Mouse (Mus musculus) forebrain, embryonic 16.5 days (tissue): Measurements from ENCODE around the gene Morc1. TPM values are rescaled to one million over a fixed set of nuclear protein-coding genes. Genes with fewer than 3 reads are reported as not detected.
A peak's percentile ranks its signal among the peaks of the same experiment; 100 is the strongest.

ENCODE experiments used
- ATAC-seq: fragments of 200-750 bp; cut with Nextera tagmentation; 2 replicates; pipeline ENCODE4 v1.8.0; 2017; ENCODE audit warnings: mild to moderate bottlenecking, moderate library complexity
- H3K27ac ChIP-seq: fragments of 300-500 bp; sonication (generic); 2 replicates; pipeline ENCODE4 v1.5.1; 2014; ENCODE audit warnings: low read length, control low read depth
- H3K27me3 ChIP-seq: fragments of 300-500 bp; sonication (generic); replicated peaks from 2 replicates; pipeline ENCODE4 v1.6.1; 2014; ENCODE audit warnings: low read length; ENCODE audit not compliant: control insufficient read depth, insufficient read depth
- H3K36me3 ChIP-seq: fragments of 300-500 bp; sonication (generic); 2 replicates; pipeline ENCODE4 v1.6.1; 2014; ENCODE audit not compliant: control insufficient read depth, insufficient read depth
- H3K4me1 ChIP-seq: fragments of 300-500 bp; sonication (generic); replicated peaks from 2 replicates; pipeline ENCODE4 v1.6.1; 2014; ENCODE audit warnings: low read length; ENCODE audit not compliant: control insufficient read depth, insufficient read depth
- H3K4me2 ChIP-seq: fragments of 300-500 bp; sonication (generic); 2 replicates; pipeline ENCODE4 v1.6.1; 2014; ENCODE audit warnings: mild to moderate bottlenecking, low read length, control low read depth
- H3K4me3 ChIP-seq: fragments of 300-500 bp; sonication (generic); replicated peaks from 2 replicates; pipeline ENCODE4 v1.5.1; 2014; ENCODE audit warnings: mild to moderate bottlenecking, low read length, control low read depth
- H3K9ac ChIP-seq: fragments of 300-500 bp; sonication (generic); replicated peaks from 2 replicates; pipeline ENCODE4 v1.6.1; 2014; ENCODE audit warnings: low read depth, low read length, control low read depth
- H3K9me3 ChIP-seq: fragments of 300-500 bp; sonication (generic); 2 replicates; pipeline ENCODE4 v1.6.1; 2016; ENCODE audit warnings: low read length; ENCODE audit not compliant: control insufficient read depth
- whole genome bisulfite sequencing: fragments of 180-500 bp; shearing (Covaris S2); extraction: QIAGEN DNeasy Blood & Tissue Kit; methylation state at CpG from one replicate; pipeline ENCODE4 v1.1.7; 2014; 5-methylcytosine and 5-hydroxymethylcytosine counted together
- polyA plus RNA-seq: library from polyadenylated mRNA; unstranded; fragments of >200 nt; fragmentation: Nextera tagmentation; extraction: Ambion mirVana; gene quantifications from 2 replicates; pipeline ENCODE4 v1.2.1, GENCODE M21; 2015

Morc1 gene
- polyA plus RNA-seq, 1 experiment from 2014 or later: 0.23 TPM

DNA sequence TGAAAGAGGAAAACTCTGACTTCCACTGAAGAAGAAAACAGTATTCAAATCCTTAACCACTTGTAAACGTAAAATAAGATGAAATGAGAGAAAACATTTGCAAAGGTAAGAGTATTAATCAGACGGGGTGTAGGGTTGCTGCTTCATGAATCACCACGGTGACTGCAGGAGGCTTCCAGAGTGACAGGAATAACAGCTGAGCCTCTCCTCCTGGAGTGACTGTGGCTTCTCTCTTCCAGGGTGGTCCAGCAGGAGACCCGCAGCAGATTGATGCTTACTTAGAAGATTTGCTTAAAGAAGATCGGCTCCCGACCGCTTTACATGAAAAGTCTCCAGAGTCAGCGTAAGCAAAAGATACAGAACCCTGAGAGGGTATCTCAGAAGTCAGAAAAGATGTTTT is 199.4 kb downstream of the Morc1 start:
- Histone ChIP-seq H3K4me3 (no peak overlapping the region), H3K27ac (no peak overlapping the region), H3K9ac (no peak overlapping the region), H3K27me3 (no peaks in the 10 kb centered on the region), H3K36me3 (no peaks in the 10 kb centered on the region), H3K4me1 (no peaks in the 10 kb centered on the region), H3K9me3 (no peaks in the 10 kb centered on the region), H3K4me2 (no peak overlapping the region)
- WGBS: 38% methylated on average over 8 of the region's 8 CpGs
- ATAC-seq: no peak

DNA sequence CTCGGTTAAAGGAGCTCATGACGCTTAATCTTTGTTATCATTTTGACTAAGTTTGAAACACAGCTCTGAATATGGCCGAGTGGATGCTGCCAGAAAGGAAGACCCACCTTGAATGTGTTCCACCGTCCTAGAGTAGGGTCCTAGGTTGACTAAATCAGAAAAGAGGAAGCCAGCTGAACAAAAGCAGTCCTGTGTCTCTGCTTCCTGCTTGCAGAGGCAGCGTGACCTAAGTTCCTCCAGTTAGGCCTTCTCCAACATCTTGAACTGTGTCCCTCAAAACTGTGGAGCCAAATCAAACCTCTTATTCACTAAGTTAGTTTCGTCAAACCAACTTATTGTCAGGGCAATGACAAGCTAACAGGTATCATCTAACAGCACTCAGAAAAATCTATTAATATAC is 201.3 kb downstream of the Morc1 start:
- no peaks in the 10 kb centered on the region for H3K27me3 ChIP-seq
- H3K9me3 ChIP-seq: no peaks in the 10 kb centered on the region
- no peak overlapping the region for H3K27ac ChIP-seq
- no peak overlapping the region for H3K4me3 ChIP-seq
- H3K4me1 ChIP-seq: no peaks in the 10 kb centered on the region
- no peak overlapping the region for H3K4me2 ChIP-seq
- no peak for ATAC-seq
- no peaks in the 10 kb centered on the region for H3K36me3 ChIP-seq
- H3K9ac ChIP-seq: no peak overlapping the region
- WGBS: 93% methylated on average over 6 of the region's 6 CpGs

DNA sequence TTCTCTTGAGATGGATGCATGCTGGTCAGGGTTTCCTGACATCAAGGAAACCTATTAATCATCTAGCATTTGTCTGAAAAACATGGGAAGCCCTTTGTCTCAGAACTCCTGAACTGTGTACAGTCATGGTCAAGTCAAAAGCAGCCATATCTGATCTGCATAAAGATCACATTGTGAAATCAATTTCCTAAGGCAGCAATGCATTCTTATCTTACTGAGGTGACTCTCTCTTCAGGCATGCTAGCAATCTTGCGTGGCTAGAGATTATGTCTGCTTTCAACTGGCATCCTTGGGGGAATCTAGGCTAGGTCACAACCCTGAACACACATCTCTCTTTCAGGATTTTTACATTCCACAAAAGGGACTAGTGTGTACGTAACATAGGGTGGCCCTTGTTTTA is 215.2 kb downstream of the Morc1 start:
- Histone ChIP-seq H3K9ac (no peak overlapping the region), H3K27ac (no peak overlapping the region), H3K4me2 (no peak overlapping the region), H3K27me3 (no peaks in the 10 kb centered on the region), H3K36me3 (no peaks in the 10 kb centered on the region), H3K4me3 (no peak overlapping the region), H3K9me3 (no peaks in the 10 kb centered on the region), H3K4me1 (no peaks in the 10 kb centered on the region)
- ATAC-seq: no peak
- 91% methylated on average over 2 of the region's 2 CpGs for WGBS

DNA sequence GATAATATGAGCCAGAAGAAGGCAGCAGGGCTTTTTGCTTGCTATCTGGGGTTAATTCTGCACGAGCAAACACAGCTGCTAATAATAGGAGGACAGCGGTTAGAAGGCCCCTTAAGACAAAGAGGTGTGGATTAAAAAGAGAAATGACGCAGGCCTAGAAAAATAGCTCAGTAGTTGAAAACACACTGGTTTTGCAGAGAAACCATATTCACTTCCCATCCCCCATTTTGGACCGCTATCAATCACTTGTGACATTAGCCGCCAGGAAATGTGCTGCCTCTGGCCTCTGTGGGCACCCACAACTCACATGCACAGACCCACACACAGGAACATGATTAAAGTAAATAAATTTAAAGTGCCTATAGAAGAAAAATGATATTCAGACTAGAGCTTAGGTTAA is 240.7 kb downstream of the Morc1 start:
- no peaks in the 10 kb centered on the region for H3K36me3 ChIP-seq
- H3K4me3 ChIP-seq: no peak overlapping the region
- H3K9ac ChIP-seq: no peak overlapping the region
- H3K27me3 ChIP-seq: no peaks in the 10 kb centered on the region
- WGBS: 74% methylated on average over 5 of the region's 5 CpGs
- no peaks in the 10 kb centered on the region for H3K4me1 ChIP-seq
- H3K9me3 ChIP-seq: no peaks in the 10 kb centered on the region
- no peak overlapping the region for H3K27ac ChIP-seq
- H3K4me2 ChIP-seq: no peak overlapping the region
- ATAC-seq: no peak

DNA sequence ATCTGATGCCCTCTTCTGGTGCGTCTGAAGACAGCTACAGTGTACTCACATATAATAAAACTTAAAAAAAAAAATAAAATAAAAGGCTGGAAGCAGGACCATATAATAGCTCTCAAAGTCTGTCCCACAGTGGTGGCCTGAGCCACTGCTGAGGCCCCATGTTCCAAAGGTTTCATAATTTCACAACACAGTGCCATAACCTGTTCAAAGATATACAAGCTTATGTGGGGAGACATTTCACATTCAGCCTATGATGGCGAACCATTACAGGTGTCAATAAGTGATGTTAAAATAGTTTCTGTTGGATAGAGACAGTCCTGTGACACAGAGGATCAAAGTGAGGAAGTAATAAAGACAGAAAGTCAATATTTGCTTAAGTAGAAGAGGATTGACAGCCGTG is 241.6 kb downstream of the Morc1 start:
- Histone ChIP-seq H3K27me3 (no peaks in the 10 kb centered on the region), H3K36me3 (no peaks in the 10 kb centered on the region), H3K4me1 (no peaks in the 10 kb centered on the region), H3K27ac (no peak overlapping the region), H3K4me2 (no peak overlapping the region), H3K9me3 (no peaks in the 10 kb centered on the region), H3K4me3 (no peak overlapping the region), H3K9ac (no peak overlapping the region)
- WGBS: 86% methylated on average over 3 of the region's 3 CpGs
- ATAC-seq: no peak

DNA sequence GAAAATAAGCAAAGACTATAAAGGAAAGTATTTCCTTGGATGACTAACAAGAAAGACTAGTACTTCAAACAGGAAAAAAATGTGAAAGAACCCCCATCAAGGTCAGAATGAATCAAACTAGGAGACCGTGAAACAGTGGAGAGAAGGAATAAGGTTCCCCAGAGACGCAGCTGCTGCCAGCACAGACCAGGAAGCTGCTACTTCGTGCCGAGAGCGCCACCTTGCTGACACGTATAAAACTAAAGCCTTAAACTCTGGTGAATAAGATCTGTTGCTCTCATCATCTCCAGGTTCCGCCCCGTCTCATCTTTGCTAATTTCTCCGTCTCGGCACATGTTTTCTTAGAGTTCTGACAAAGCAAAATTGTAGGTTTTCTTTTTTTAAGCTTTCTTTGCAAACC is 244.6 kb downstream of the Morc1 start:
- peak; percentile 94 for ATAC-seq
- Histone ChIP-seq H3K4me2 (no peak overlapping the region), H3K27ac (no peak overlapping the region), H3K4me3 (no peak overlapping the region), H3K36me3 (no peaks in the 10 kb centered on the region), H3K9me3 (no peaks in the 10 kb centered on the region), H3K4me1 (no peaks in the 10 kb centered on the region), H3K9ac (no peak overlapping the region), H3K27me3 (no peaks in the 10 kb centered on the region)
- 19% methylated on average over 10 of the region's 10 CpGs for WGBS

DNA sequence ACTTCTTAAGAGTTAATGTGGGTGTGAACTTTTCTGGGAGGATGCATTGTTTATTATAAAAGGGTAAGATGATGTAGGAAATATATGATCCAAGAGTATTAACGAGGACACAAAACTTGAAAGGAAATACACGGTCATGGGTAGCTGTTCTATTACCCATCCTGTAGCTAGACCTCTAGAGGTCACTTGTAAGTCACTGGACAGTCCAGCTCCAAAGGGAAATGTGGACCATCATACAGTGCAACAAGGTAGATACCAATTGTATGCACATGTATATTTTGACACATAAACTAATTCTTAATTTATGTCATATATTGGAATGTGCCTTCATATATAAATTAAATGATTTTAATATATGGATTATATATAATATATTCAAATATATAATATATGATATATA is 245.2 kb downstream of the Morc1 start:
- Histone ChIP-seq H3K36me3 (no peaks in the 10 kb centered on the region), H3K27ac (no peak overlapping the region), H3K4me1 (no peaks in the 10 kb centered on the region), H3K9ac (no peak overlapping the region), H3K4me3 (no peak overlapping the region), H3K27me3 (no peaks in the 10 kb centered on the region), H3K9me3 (no peaks in the 10 kb centered on the region), H3K4me2 (no peak overlapping the region)
- WGBS: 66% methylated on average over 2 of the region's 2 CpGs
- ATAC-seq: no peak

DNA sequence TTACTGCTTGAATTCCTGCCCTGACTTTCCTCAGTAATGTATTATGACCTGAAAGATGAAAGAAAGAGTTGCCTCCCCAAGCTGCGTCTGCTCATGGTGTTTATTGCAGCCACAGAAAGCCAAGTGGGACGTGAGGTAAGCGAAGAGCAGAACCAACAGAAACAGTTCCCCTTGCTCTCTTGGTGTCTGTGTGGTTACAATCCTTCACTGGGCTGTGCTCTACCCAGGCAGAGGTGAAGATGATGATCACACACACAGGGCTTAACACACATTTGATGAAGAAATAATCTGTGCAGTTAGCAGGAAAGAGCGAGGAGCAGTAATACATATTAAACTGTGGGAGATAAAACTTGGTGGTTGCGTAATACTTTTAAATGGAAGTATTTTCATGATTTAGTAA is 246.3 kb downstream of the Morc1 start:
- H3K36me3 ChIP-seq: no peaks in the 10 kb centered on the region
- no peaks in the 10 kb centered on the region for H3K9me3 ChIP-seq
- H3K27me3 ChIP-seq: no peaks in the 10 kb centered on the region
- H3K27ac ChIP-seq: no peak overlapping the region
- no peaks in the 10 kb centered on the region for H3K4me1 ChIP-seq
- no peak overlapping the region for H3K4me3 ChIP-seq
- no peak overlapping the region for H3K9ac ChIP-seq
- WGBS: 88% methylated on average over 5 of the region's 5 CpGs
- H3K4me2 ChIP-seq: no peak overlapping the region
- no peak for ATAC-seq

DNA sequence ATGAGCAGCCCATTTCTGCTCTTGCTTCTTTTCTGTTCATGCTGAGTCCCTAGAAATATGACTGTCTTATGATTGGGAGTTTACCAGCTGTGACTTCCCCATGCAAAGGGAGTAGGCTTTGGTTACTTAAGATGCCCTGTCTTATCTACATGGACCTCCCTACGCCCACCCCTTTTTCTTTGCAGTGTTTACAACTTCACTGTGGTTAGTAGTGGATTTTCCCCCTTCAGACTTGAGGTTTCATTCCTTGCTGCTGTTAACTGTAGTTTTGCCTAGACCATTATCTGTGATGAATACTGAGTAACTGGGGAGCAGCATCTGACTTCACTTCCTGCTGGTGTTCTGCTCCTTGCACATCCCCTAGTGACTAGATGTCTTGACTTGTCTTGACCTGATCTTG is 247.0 kb downstream of the Morc1 start:
- 76% methylated on average over 1 of the region's 1 CpGs for WGBS
- ATAC-seq: no peak
- H3K27me3 ChIP-seq: no peaks in the 10 kb centered on the region

More for the DNA sequence above, 247.0 kb downstream of the Morc1 start:
- Histone ChIP-seq H3K27ac (no peak overlapping the region), H3K4me2 (no peak overlapping the region), H3K9ac (no peak overlapping the region), H3K36me3 (no peaks in the 10 kb centered on the region), H3K4me3 (no peak overlapping the region), H3K4me1 (no peaks in the 10 kb centered on the region), H3K9me3 (no peaks in the 10 kb centered on the region)
